Comparison of ENCODE assay signal across 1 mouse cellular context in the genomic region with DNA sequence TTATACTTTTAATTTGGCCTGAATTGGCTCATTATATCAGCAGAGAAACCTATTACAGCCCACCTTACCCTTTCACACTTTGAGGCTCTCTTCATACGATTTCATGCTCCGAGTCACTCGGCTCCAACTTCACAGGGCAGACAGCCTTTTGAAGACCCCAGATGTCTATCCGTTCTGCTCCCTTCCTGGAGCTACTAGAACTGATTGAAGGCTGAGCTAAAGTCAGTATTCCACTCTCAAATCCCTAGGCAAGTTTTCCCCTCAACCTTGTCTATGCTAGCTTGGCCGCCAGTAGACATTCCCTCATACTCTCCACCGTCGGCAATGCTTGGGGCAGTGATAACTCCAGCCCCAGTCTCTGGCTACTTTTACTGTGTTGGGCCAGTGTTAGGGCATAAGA.
TF ChIP-seq lines count a peak whose summit lies in the region.

No protein-coding gene starts in this region.

TF ChIP-seq in CH12.LX, 34 proteins besides CTCF, POLR2A, EP300 and RAD21:
- no peak for TF ChIP-seq MXI1 (IDR thresholded peaks at IDR 0.05; ENCODE audit: low read depth, low read length)
- TF ChIP-seq MAX (IDR thresholded peaks at IDR 0.05; ENCODE audit: low read length), result no peak
- TF ChIP-seq SIN3A (IDR thresholded peaks at IDR 0.05; ENCODE audit: low read length), result no peak
